Mouse (Mus musculus) 416B (cell line): ENCODE measurements around the gene Ncmap.
"Not testable (repeated sequence)": the region's sequence is repeated elsewhere in the genome, so short reads cannot be mapped to it uniquely, and the experiment has no call there.

Source experiments
- DNase-seq: peaks from one replicate; pipeline ENCODE4 v3.0.0; 2011; ENCODE audit warnings: low read depth

Ncmap gene

GRCm38 (mm10) chr4:135397551-135397950 lies 476 bp downstream of the Ncmap start:
- DNase-seq: no peak

- no peak for DNase-seq
Measured at GRCm38 (mm10) chr4:135396303-135396702, 1.7 kb downstream of the Ncmap start.

GRCm38 (mm10) chr4:135395375-135395774 lies 2.7 kb downstream of the Ncmap start:
- no peak for DNase-seq

- DNase-seq: no peak
Measured at GRCm38 (mm10) chr4:135394666-135395065, 3.4 kb downstream of the Ncmap start.

GRCm38 (mm10) chr4:135393381-135393780 lies 4.6 kb downstream of the Ncmap start:
- DNase-seq: no peak

GRCm38 (mm10) chr4:135392801-135393200 lies 5.2 kb downstream of the Ncmap start:
- no peak for DNase-seq

GRCm38 (mm10) chr4:135391014-135391413 lies 7.0 kb downstream of the Ncmap start:
- DNase-seq: no peak

GRCm38 (mm10) chr4:135385614-135386013 lies 12.4 kb downstream of the Ncmap start:
- no peak for DNase-seq

- DNase-seq: peak; percentile 84
Measured at GRCm38 (mm10) chr4:135382316-135382715, 15.7 kb downstream of the Ncmap start.

GRCm38 (mm10) chr4:135381355-135381754 lies 16.7 kb downstream of the Ncmap start:
- peak; percentile 34 for DNase-seq

GRCm38 (mm10) chr4:135377241-135377640 lies 20.8 kb downstream of the Ncmap start:
- no peak for DNase-seq

GRCm38 (mm10) chr4:135375444-135375843 lies 22.6 kb downstream of the Ncmap start:
- peak; percentile 25 for DNase-seq

GRCm38 (mm10) chr4:135373299-135373698 lies 24.7 kb downstream of the Ncmap start:
- DNase-seq: peak; percentile 27

- no peak for DNase-seq
Measured at GRCm38 (mm10) chr4:135370372-135370771, 27.7 kb downstream of the Ncmap start.

- DNase-seq: no peak
Measured at GRCm38 (mm10) chr4:135362828-135363227, 35.2 kb downstream of the Ncmap start.

GRCm38 (mm10) chr4:135361722-135362121 lies 36.3 kb downstream of the Ncmap start:
- DNase-seq: no peak

GRCm38 (mm10) chr4:135358736-135359135 lies 39.3 kb downstream of the Ncmap start:
- DNase-seq: peak; percentile 81

- no peak for DNase-seq
Measured at GRCm38 (mm10) chr4:135357221-135357920, 40.7 kb downstream of the Ncmap start.

GRCm38 (mm10) chr4:135355886-135356550 lies 42.0 kb downstream of the Ncmap start:
- DNase-seq: no peak

GRCm38 (mm10) chr4:135354751-135355150 lies 43.3 kb downstream of the Ncmap start:
- DNase-seq: not testable (repeated sequence)

GRCm38 (mm10) chr4:135353794-135354450 lies 44.1 kb downstream of the Ncmap start:
- DNase-seq: peak; percentile 74

GRCm38 (mm10) chr4:135353066-135353793 lies 44.8 kb downstream of the Ncmap start, which contains the start of gene Srrm1:
Gene Srrm1 (minus strand): TSS chr4:135353321.
- DNase-seq: peak; percentile 99
